Mouse (Mus musculus): ENCODE measurements at regions not wholly inside any gene's neighbourhood (a gene's known extent, or its start where the extent isn't known, plus 50 kb on each side); places are given as distances from the start of the nearest gene placed in this dataset.
A peak's percentile ranks its signal among the peaks of the same experiment; 100 is the strongest.

DNA sequence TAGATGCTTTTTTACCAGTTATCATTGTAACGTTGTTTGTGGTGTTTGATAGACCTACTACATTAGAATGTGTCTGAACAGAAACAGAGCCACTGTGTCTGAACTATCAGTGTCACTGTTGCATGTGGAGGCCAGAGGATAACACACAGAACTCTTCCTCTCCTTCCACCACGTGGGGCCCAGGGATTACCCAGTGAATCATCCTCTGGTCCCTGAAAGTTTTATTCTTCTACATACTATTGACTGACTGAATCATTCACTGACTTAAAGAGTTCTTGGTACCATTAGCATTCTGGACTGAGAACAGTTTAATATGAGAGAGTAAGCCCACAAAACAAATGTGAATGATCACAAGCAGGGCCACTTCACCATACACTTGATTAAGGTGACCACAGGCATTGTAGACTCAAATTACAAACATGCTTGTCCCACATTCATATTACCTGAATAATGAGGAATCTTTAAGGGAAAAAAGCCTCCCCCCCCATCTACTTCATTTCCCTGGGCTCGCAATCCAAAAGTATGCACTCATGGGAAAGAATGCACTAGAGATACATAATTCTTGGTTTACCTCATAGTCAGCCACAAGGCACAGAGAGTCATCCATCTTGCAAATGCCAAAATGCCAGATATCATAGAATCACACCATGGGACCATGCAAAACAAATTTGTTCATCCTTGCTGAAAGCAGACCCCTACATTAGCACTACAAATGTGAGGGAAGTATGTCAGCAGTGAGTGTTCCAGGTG lies 68.1 kb upstream of the Tnfsf11 start:
- no peak for ATAC-seq (replicated peaks; ENCODE audit: poor library complexity, severe bottlenecking)

DNA sequence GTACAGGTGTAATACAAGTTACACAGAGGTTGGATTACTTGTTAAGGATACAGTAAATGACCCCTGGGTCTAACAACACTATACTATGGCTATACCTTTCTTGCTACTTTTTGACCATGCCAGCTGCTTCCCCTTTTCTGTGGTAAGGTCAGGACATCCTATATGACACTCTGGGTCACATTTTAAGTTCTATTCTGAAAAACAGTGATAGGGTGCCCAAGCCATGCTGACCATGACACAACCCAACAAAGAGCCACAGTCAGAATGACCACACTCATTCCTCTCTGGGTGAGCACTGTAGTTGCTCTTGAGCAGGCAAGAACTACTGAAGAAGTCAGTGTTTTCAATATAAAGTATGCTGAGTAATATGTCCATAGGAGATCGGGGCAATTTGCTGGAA lies 64.3 kb upstream of the Tnfsf11 start:
- peak; percentile 85 for ATAC-seq (replicated peaks; ENCODE audit: poor library complexity, severe bottlenecking)

DNA sequence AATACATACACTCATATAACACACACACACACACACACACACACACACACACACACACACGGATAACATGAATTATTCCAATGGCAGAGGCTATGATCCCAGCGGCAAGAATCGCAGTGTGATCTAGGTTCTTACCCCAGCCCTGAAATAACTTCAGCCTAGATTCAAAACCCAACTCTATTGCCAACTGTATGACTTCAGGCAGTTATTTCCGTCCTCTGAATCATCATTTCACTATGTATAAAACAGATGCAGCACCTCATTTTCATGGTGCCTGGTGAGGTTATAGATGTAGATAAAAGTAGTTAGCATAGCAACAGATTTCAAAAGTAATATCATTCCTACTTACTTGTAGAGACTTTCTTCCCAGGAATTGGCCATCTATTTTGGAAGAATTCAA lies 61.0 kb upstream of the Tnfsf11 start:
- no peak for ATAC-seq (replicated peaks; ENCODE audit: poor library complexity, severe bottlenecking)

DNA sequence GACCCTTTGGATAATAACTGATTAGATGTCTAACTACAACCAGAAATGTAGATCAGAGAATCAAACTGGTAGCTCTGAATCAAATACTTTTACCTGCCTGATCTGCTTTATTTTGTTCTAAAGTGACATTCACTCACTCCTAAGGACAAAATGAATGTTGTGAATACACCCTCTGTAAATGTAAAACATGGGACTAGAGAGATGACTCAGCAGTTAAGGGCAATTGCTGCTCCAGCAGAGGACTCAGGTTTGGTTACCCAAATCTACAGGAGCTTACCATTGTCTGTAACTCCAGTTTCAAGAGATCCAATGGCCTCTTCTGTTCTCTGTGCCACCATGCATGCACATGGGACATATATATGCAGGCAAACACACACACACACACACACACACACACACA lies 57.0 kb upstream of the Tnfsf11 start:
- no peak for ATAC-seq (replicated peaks; ENCODE audit: poor library complexity, severe bottlenecking)

DNA sequence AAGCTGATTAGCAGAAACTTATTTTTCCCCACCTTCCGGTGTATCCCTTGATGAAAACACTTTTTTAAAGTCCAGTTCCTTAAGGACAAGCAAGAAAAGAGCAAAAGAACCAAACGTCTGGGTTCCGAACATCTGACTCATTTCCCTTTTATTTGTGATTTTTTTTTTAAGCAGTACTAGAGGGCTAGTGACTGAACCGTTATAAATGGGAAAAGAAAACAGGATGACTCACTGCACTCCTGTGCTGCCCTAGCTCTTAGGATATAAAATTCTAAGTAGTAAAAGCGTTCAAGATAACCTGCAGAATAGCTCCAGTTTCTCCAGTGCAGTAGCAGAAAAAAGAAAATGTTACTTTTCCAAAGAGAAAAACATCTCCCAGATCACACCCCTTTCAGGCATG lies 55.3 kb upstream of the Tnfsf11 start:
- ATAC-seq (replicated peaks; ENCODE audit: poor library complexity, severe bottlenecking), result no peak

Data from granulocyte monocyte progenitor cell, adult 5-6 weeks (primary cell).